Mouse (Mus musculus) spleen, embryonic (tissue): ENCODE results near the gene Gipr.

Source experiments
- CTCF ChIA-PET: fragments of 350-600 bp; sonication (Branson Sonifier 250); formaldehyde crosslinking; loops from one replicate; lab custom pipeline; 2022; lab: Charles Lee

Gene Gipr

GRCm38 (mm10) chr7:19149626-19150025 lies 16.3 kb downstream of the Gipr start, which contains the start of gene Snrpd2:
Gene Snrpd2 (plus strand): TSS chr7:19149722.
- CTCF ChIA-PET: no interaction called here

GRCm38 (mm10) chr7:19148875-19149541 lies 16.9 kb downstream of the Gipr start, which contains the start of gene Qpctl:
Gene Qpctl (minus strand): TSS chr7:19149291.
- CTCF ChIA-PET: no interaction called here

GRCm38 (mm10) chr7:19148180-19148874 lies 17.6 kb downstream of the Gipr start:
- CTCF ChIA-PET: no interaction called here

GRCm38 (mm10) chr7:19147497-19148045 lies 18.4 kb downstream of the Gipr start:
- CTCF ChIA-PET: no interaction called here

- CTCF ChIA-PET: interaction anchor here (0.6 kb wide), 1 partner anchor 19 kb away, joined by 3 read pairs; the partner anchor contains the start of gene Gipr
Observed at GRCm38 (mm10) chr7:19146793-19147192, 19.1 kb downstream of the Gipr start.

- CTCF ChIA-PET: interaction anchor here (0.6 to 0.7 kb wide), 3 partner anchors 10 to 273 kb away, joined by 3 to 19 read pairs (median 12); no protein-coding TSS in a partner anchor
Observed at GRCm38 (mm10) chr7:19137380-19137779, 28.5 kb downstream of the Gipr start.

GRCm38 (mm10) chr7:19136673-19137334 lies 29.1 kb downstream of the Gipr start:
- CTCF ChIA-PET: no interaction called here

GRCm38 (mm10) chr7:19136168-19136567 lies 29.8 kb downstream of the Gipr start:
- CTCF ChIA-PET: interaction anchor here (0.6 kb wide), 1 partner anchor 50 kb away, joined by 8 read pairs; no protein-coding TSS in a partner anchor

- CTCF ChIA-PET: no interaction called here
Observed at GRCm38 (mm10) chr7:19131324-19131848, 34.5 kb downstream of the Gipr start.

GRCm38 (mm10) chr7:19130657-19131056 lies 35.3 kb downstream of the Gipr start:
- CTCF ChIA-PET: no interaction called here

GRCm38 (mm10) chr7:19129396-19129795 lies 36.5 kb downstream of the Gipr start:
- CTCF ChIA-PET: no interaction called here

GRCm38 (mm10) chr7:19127744-19128143 lies 38.2 kb downstream of the Gipr start:
- CTCF ChIA-PET: interaction anchor here (0.6 kb wide), 1 partner anchor 10 kb away, joined by 12 read pairs; no protein-coding TSS in a partner anchor

- CTCF ChIA-PET: no interaction called here
Observed at GRCm38 (mm10) chr7:19124713-19125112, 41.2 kb downstream of the Gipr start.

- CTCF ChIA-PET: no interaction called here
Observed at GRCm38 (mm10) chr7:19121686-19122085, 44.2 kb downstream of the Gipr start.

- CTCF ChIA-PET: interaction anchor here (1.4 kb wide), 1 partner anchor 32 kb away, joined by 5 read pairs; no protein-coding TSS in a partner anchor
Observed at GRCm38 (mm10) chr7:19119631-19120429, 46.1 kb downstream of the Gipr start, which contains the start of gene Fbxo46. Gene Fbxo46 (plus strand): TSS chr7:19119859.

- CTCF ChIA-PET: no interaction called here
Observed at GRCm38 (mm10) chr7:19119083-19119482, 46.8 kb downstream of the Gipr start.

GRCm38 (mm10) chr7:19118028-19118771 lies 47.7 kb downstream of the Gipr start, which contains the start of gene Gm4969:
Gene Gm4969 (minus strand): TSS chr7:19118368.
- CTCF ChIA-PET: interaction anchor here (0.6 kb wide), 1 partner anchor 43 kb away, joined by 3 read pairs; no protein-coding TSS in a partner anchor

GRCm38 (mm10) chr7:19109565-19109964 lies 56.4 kb downstream of the Gipr start:
- CTCF ChIA-PET: no interaction called here

GRCm38 (mm10) chr7:19107436-19107835 lies 58.5 kb downstream of the Gipr start:
- CTCF ChIA-PET: no interaction called here
